Mouse (Mus musculus) CH12.LX (cell line): ENCODE data around the gene Irak3. TPM values are rescaled to one million over a fixed set of nuclear protein-coding genes. Genes with fewer than 3 reads are reported as not detected.

Source experiments
- DNase-seq: peaks from one replicate; pipeline ENCODE4 v3.0.0-alpha.2; 2013; ENCODE audit errors: extremely low read depth
- H3K27ac ChIP-seq: 2 replicates; pipeline ENCODE4 v1.5.1; 2012; ENCODE audit warnings: low read depth, mild to moderate bottlenecking, control low read depth, moderate library complexity; ENCODE audit not compliant: insufficient read depth
- H3K27me3 ChIP-seq: replicated peaks from 2 replicates; pipeline ENCODE3; 2012; ENCODE audit warnings: inconsistent platforms
- H3K36me3 ChIP-seq, 2 experiments: replicated peaks in 1 of 2; 2 replicates each; pipeline versions ENCODE3 to v1.6.1; 2012; ENCODE audit warnings: inconsistent platforms in 1 of 2, low read length in 1 of 2, mild to moderate bottlenecking in 1 of 2, mixed read lengths in 1 of 2, moderate library complexity in 1 of 2; ENCODE audit not compliant: control insufficient read depth in 1 of 2, insufficient read depth in 1 of 2
- H3K4me1 ChIP-seq, 2 experiments: 2 replicates each; pipeline ENCODE4 v1.6.1; 2012; ENCODE audit warnings: inconsistent platforms in 1 of 2, moderate library complexity in 1 of 2; ENCODE audit not compliant: insufficient read depth in 2 of 2, control insufficient read depth in 1 of 2
- H3K4me2 ChIP-seq: 2 replicates; pipeline ENCODE4 v1.6.1; 2012; ENCODE audit warnings: low read depth, mild to moderate bottlenecking, control low read depth; ENCODE audit not compliant: poor library complexity, insufficient read depth, severe bottlenecking
- H3K4me3 ChIP-seq, 3 experiments: fragments of 150-350 bp in 1 of 3; sonication (generic) in 1 of 3; replicated peaks in 1 of 3; 2 replicates each; pipeline versions ENCODE3 to v1.5.1; 2011 to 2012; ENCODE audit warnings: low read depth in 2 of 3, low read length in 2 of 3, mild to moderate bottlenecking in 2 of 3, moderate library complexity in 2 of 3, control low read depth in 1 of 3, improper control_type of control experiment in 1 of 3, inconsistent platforms in 1 of 3, mixed read lengths in 1 of 3; ENCODE audit not compliant: poor library complexity in 1 of 3
- H3K79me2 ChIP-seq: replicated peaks from 2 replicates; pipeline ENCODE4 v1.6.1; 2012; ENCODE audit warnings: mild to moderate bottlenecking, moderate library complexity; ENCODE audit not compliant: control insufficient read depth, poor library complexity, insufficient read depth, severe bottlenecking; ENCODE audit errors: extremely low read depth
- H3K9ac ChIP-seq: 2 replicates; pipeline ENCODE4 v1.6.1; 2012; ENCODE audit warnings: low read depth, mild to moderate bottlenecking, control low read depth, moderate library complexity; ENCODE audit not compliant: insufficient read depth
- H3K9me3 ChIP-seq: replicated peaks from 2 replicates; pipeline ENCODE3; 2012; ENCODE audit warnings: low read length, inconsistent platforms, mixed read lengths
- BHLHE40 ChIP-seq: IDR thresholded peaks from 2 replicates; pipeline ENCODE4 v1.6.1; 2011; ENCODE audit warnings: mild to moderate bottlenecking, low read depth, low read length, improper control_type of control experiment
- CHD2 ChIP-seq: IDR thresholded peaks from 2 replicates; pipeline ENCODE4 v1.6.1; 2011; ENCODE audit warnings: low read length, improper control_type of control experiment
- E2F4 ChIP-seq: IDR thresholded peaks from 2 replicates; pipeline ENCODE4 v1.6.1; 2011; ENCODE audit warnings: low read depth, low read length, improper control_type of control experiment; ENCODE audit not compliant: insufficient replicate concordance
- GABPA ChIP-seq: IDR thresholded peaks from 2 replicates; pipeline ENCODE4 v1.6.1; 2012; ENCODE audit warnings: low read depth, low read length, improper control_type of control experiment, inconsistent platforms; ENCODE audit not compliant: insufficient replicate concordance
- MAFK ChIP-seq: IDR thresholded peaks from 2 replicates; pipeline ENCODE4 v1.6.1; 2011; ENCODE audit warnings: low read length, improper control_type of control experiment; ENCODE audit not compliant: insufficient replicate concordance
- MAZ ChIP-seq: IDR thresholded peaks from 2 replicates; pipeline ENCODE4 v1.6.1; 2012; ENCODE audit warnings: low read depth, mild to moderate bottlenecking, inconsistent platforms, low read length, improper control_type of control experiment, moderate library complexity
- MYC ChIP-seq: IDR thresholded peaks from 2 replicates; pipeline ENCODE4 v1.6.1; 2011; ENCODE audit warnings: low read depth, mild to moderate bottlenecking, improper control_type of control experiment, low read length
- NRF1 ChIP-seq: IDR thresholded peaks from 2 replicates; pipeline ENCODE4 v1.6.1; 2014; ENCODE audit warnings: low read depth, mild to moderate bottlenecking, inconsistent platforms, low read length, improper control_type of control experiment, moderate library complexity
- PAX5 ChIP-seq: IDR thresholded peaks from 2 replicates; pipeline ENCODE4 v1.6.1; 2012; ENCODE audit warnings: low read length, inconsistent platforms, mixed read lengths
- POLR2A ChIP-seq: IDR thresholded peaks from 2 replicates; pipeline ENCODE4 v1.6.1; 2011; ENCODE audit warnings: low read depth, mild to moderate bottlenecking, improper control_type of control experiment, low read length
- POLR2AphosphoS2 ChIP-seq: IDR thresholded peaks from 2 replicates; pipeline ENCODE4 v1.6.1; 2011; ENCODE audit warnings: low read depth, low read length, improper control_type of control experiment
- SIN3A ChIP-seq: IDR thresholded peaks from 2 replicates; pipeline ENCODE4 v1.6.1; 2012; ENCODE audit warnings: low read length, improper control_type of control experiment, inconsistent platforms
- USF1 ChIP-seq: IDR thresholded peaks from 2 replicates; pipeline ENCODE4 v1.6.1; 2014; ENCODE audit warnings: low read depth, mild to moderate bottlenecking, inconsistent platforms, low read length, improper control_type of control experiment
- USF2 ChIP-seq: conservative IDR thresholded peaks from 2 replicates; pipeline ENCODE4 v1.6.1; 2011; ENCODE audit warnings: low read depth, low read length, improper control_type of control experiment
- ZMIZ1 ChIP-seq: IDR thresholded peaks from 2 replicates; pipeline ENCODE4 v1.6.1; 2012; ENCODE audit warnings: low read depth, mild to moderate bottlenecking, inconsistent platforms, low read length, improper control_type of control experiment
- dilution Hi-C: fragments of 300-500 bp; cut with MboI; formaldehyde crosslinking; loops from 2 replicates; pipeline ENCODE4 v1.14.3; 2020; ENCODE audit warnings: low sequenced_read_pairs; ENCODE audit not compliant: extremely low pct_unique_long_range_greater_than_20kb, extremely low pct_ligation_motif_present
- in situ Hi-C: fragments of 300-500 bp; cut with MboI; formaldehyde crosslinking; loops from 3 replicates; pipeline ENCODE4 v1.14.3; 2019; ENCODE audit warnings: low sequenced_read_pairs, low pct_ligation_motif_present, low pct_unique_long_range_greater_than_20kb, mixed read lengths
- polyA plus RNA-seq: library from polyadenylated mRNA; unstranded; fragments of >175 nt; gene quantifications from 2 replicates; pipeline ENCODE4 v1.2.1, GENCODE M21; 2012; ENCODE audit warnings: low read depth; ENCODE audit not compliant: insufficient read length
- total RNA-seq, 2 experiments: library from RNA; depleted of rRNA; stranded (reverse); fragments of 300-350 nt in 1 of 2; fragments of >200 nt in 1 of 2; gene quantifications; 2 replicates each; pipeline ENCODE4 v1.2.3; 2012 to 2014

Irak3 gene
- total and polyA plus RNA-seq, 3 experiments, result 0.50 to 3.1 (median 1.1) TPM

- in situ Hi-C loops (loop anchor here (25.0 kb wide), 1 partner anchor 1023 kb away; no protein-coding TSS in a partner anchor), dilution Hi-C loops (no loop called here)
- Histone ChIP-seq H3K9ac (no peak overlapping the region), H3K9me3 (no peaks in the 10 kb centered on the region), H3K36me3 (no peaks in the 10 kb centered on the region), H3K4me2 (no peak overlapping the region), H3K27ac (no peak overlapping the region), H3K4me3 (no peak overlapping the region), H3K4me1 (peaks cover 7 to 9% of the 10 kb centered on the region in 2 experiments), H3K79me2 (no peaks in the 10 kb centered on the region), H3K27me3 (no peaks in the 10 kb centered on the region)
- no peak for TF ChIP-seq POLR2AphosphoS2
- TF ChIP-seq GABPA, result no peak
- no peak for TF ChIP-seq BHLHE40
- no peak for TF ChIP-seq MAZ
- DNase-seq, result no peak
These were observed 37.5 kb upstream of the Irak3 start for GRCm38 (mm10) chr10:120239476-120239875.

GRCm38 (mm10) chr10:120238241-120238640 is 36.3 kb upstream of the Irak3 start:
- H3K4me1 ChIP-seq, result peaks cover 6 to 7% of the 10 kb centered on the region in 2 experiments
- H3K4me2 ChIP-seq, result no peak overlapping the region
- no peaks in the 10 kb centered on the region for H3K27me3 ChIP-seq
- no peaks in the 10 kb centered on the region for H3K79me2 ChIP-seq
- in situ Hi-C loops, result loop anchor here (25.0 kb wide), 1 partner anchor 1024 kb away; no protein-coding TSS in a partner anchor
- dilution Hi-C loops, result no loop called here
- no peak for DNase-seq
- H3K9ac ChIP-seq, result no peak overlapping the region
- peaks cover 0 to 7% of the 10 kb centered on the region in 2 experiments for H3K36me3 ChIP-seq
- H3K4me3 ChIP-seq, result no peak overlapping the region
- TF ChIP-seq PAX5, result no peak
- TF ChIP-seq CHD2, result no peak
- TF ChIP-seq POLR2A, result no peak
- no peak for TF ChIP-seq NRF1
- no peak overlapping the region for H3K27ac ChIP-seq
- H3K9me3 ChIP-seq, result no peaks in the 10 kb centered on the region

- no peaks in the 10 kb centered on the region for H3K79me2 ChIP-seq
- no peak overlapping the region for H3K9ac ChIP-seq
- H3K9me3 ChIP-seq, result no peaks in the 10 kb centered on the region
- dilution Hi-C loops, result no loop called here
- in situ Hi-C loops, result loop anchor here (25.0 kb wide), 1 partner anchor 1025 kb away; no protein-coding TSS in a partner anchor
- H3K27me3 ChIP-seq, result no peaks in the 10 kb centered on the region
- no peak overlapping the region for H3K27ac ChIP-seq
- TF ChIP-seq USF2 (no peak), MAFK (no peak), BHLHE40 (no peak), SIN3A (no peak), MYC (no peak), ZMIZ1 (no peak), E2F4 (no peak), USF1 (no peak)
- H3K4me2 ChIP-seq, result no peak overlapping the region
- peaks cover 0 to 20% of the 10 kb centered on the region in 2 experiments for H3K36me3 ChIP-seq
- peaks cover 0 to 3% of the 10 kb centered on the region in 2 experiments; a peak in 2 of 4 replicates for H3K4me1 ChIP-seq
- no peak for DNase-seq
- no peak overlapping the region for H3K4me3 ChIP-seq
These were observed 34.9 kb upstream of the Irak3 start for GRCm38 (mm10) chr10:120236855-120237254.
